In genomic region chr4:54370909-54371308, GRCm38 (mm10) we compare ENCODE assay signal across 15 mouse cellular contexts.
A peak's percentile ranks its signal among the peaks of the same experiment; 100 is the strongest.
DNase-seq lines count a peak whose midpoint lies in the region; ATAC-seq and TF ChIP-seq lines count a peak whose summit lies in the region.
"Had no signal": no experiment of that assay in that cellular context is flagged by ENCODE, and none has a peak within 500 bp of the region (broad histone marks: within the 10 kb centered on the region; RNA-seq: fewer than 3 reads in every experiment).

No protein-coding gene starts in this region.

- H3K27me3 ChIP-seq in midbrain, embryonic 10.5 days (ENCODE audit: low read depth, poor library complexity, severe bottlenecking) = no peaks in the 10 kb centered on the region
- H3K27me3 ChIP-seq in midbrain, postnatal 0 days (ENCODE audit: insufficient read depth, low read length) = no peaks in the 10 kb centered on the region
- no peaks in the 10 kb centered on the region for H3K27me3 ChIP-seq in forebrain, embryonic 10.5 days (ENCODE audit: poor library complexity, severe bottlenecking)
- no peaks in the 10 kb centered on the region for H3K27me3 ChIP-seq in hindbrain, embryonic 14.5 days (ENCODE audit: control insufficient read depth, insufficient read depth, low read length)
- H3K27me3 ChIP-seq: stomach, embryonic 15.5 days had no signal

- no peaks in the 10 kb centered on the region for H3K9me3 ChIP-seq in midbrain, embryonic 10.5 days (replicated peaks)
- no peaks in the 10 kb centered on the region for H3K9me3 ChIP-seq in midbrain, postnatal 0 days (ENCODE audit: low read length)
- no peaks in the 10 kb centered on the region for H3K9me3 ChIP-seq in forebrain, embryonic 10.5 days
- H3K9me3 ChIP-seq in hindbrain, embryonic 14.5 days (ENCODE audit: control insufficient read depth, low read length) = no peaks in the 10 kb centered on the region
- H3K9me3 ChIP-seq: stomach, embryonic 15.5 days had no signal

- H3K36me3 ChIP-seq in midbrain, embryonic 10.5 days = no peaks in the 10 kb centered on the region
- no peaks in the 10 kb centered on the region for H3K36me3 ChIP-seq in midbrain, postnatal 0 days (ENCODE audit: insufficient read depth, low read length)
- no peaks in the 10 kb centered on the region for H3K36me3 ChIP-seq in forebrain, embryonic 10.5 days (replicated peaks)
- H3K36me3 ChIP-seq in hindbrain, embryonic 14.5 days (replicated peaks; ENCODE audit: control insufficient read depth, insufficient read depth) = no peaks in the 10 kb centered on the region
- H3K36me3 ChIP-seq: stomach, embryonic 15.5 days had no signal

- H3K4me1 ChIP-seq in midbrain, embryonic 10.5 days = peaks cover 47% of the 10 kb centered on the region
- no peaks in the 10 kb centered on the region for H3K4me1 ChIP-seq in midbrain, postnatal 0 days (ENCODE audit: insufficient read depth, low read length)
- H3K4me1 ChIP-seq in forebrain, embryonic 10.5 days = peaks cover 51% of the 10 kb centered on the region
- H3K4me1 ChIP-seq in hindbrain, embryonic 14.5 days (replicated peaks; ENCODE audit: control insufficient read depth, insufficient read depth, low read length) = peaks cover 9% of the 10 kb centered on the region; the same call in 1 of the 2 replicates
- H3K4me1 ChIP-seq: stomach, embryonic 15.5 days had no signal

- peak overlapping the region; percentile 89 for H3K27ac ChIP-seq in midbrain, embryonic 10.5 days (replicated peaks)
- H3K27ac ChIP-seq in midbrain, postnatal 0 days (ENCODE audit: low read depth, low read length) = no peak overlapping the region
- H3K27ac ChIP-seq in forebrain, embryonic 10.5 days = peak overlapping the region; percentile 85
- peak overlapping the region; percentile 53 for H3K27ac ChIP-seq in hindbrain, embryonic 14.5 days
- H3K27ac ChIP-seq: stomach, embryonic 15.5 days had no signal

- no peak overlapping the region for H3K4me3 ChIP-seq in midbrain, embryonic 10.5 days
- H3K4me3 ChIP-seq in midbrain, postnatal 0 days (ENCODE audit: low read depth, low read length) = no peak overlapping the region
- H3K4me3 ChIP-seq in forebrain, embryonic 10.5 days = no peak overlapping the region
- H3K4me3 ChIP-seq in hindbrain, embryonic 14.5 days (replicated peaks; ENCODE audit: low read length) = no peak overlapping the region
- H3K4me3 ChIP-seq: myocyte; stomach, embryonic 15.5 days had no signal

- H3K9ac ChIP-seq in midbrain, postnatal 0 days (replicated peaks; ENCODE audit: low read length, poor library complexity, severe bottlenecking) = no peak overlapping the region
- no peak overlapping the region for H3K9ac ChIP-seq in hindbrain, embryonic 14.5 days
- H3K9ac ChIP-seq: stomach, embryonic 15.5 days had no signal

- no peak for ATAC-seq in midbrain, postnatal 0 days (ENCODE audit: low FRiP score)
- ATAC-seq in hindbrain, embryonic 14.5 days (ENCODE audit: low FRiP score) = no peak

- H3K4me2 ChIP-seq in midbrain, postnatal 0 days (ENCODE audit: low read depth, low read length, poor library complexity, severe bottlenecking) = no peak overlapping the region
- H3K4me2 ChIP-seq in hindbrain, embryonic 14.5 days (replicated peaks) = no peak overlapping the region
- H3K4me2 ChIP-seq: stomach, embryonic 15.5 days had no signal

- intact Hi-C loops in left cerebral cortex, postnatal 10 days (cut with DNase I) = no loop called here

- WGBS in midbrain, embryonic 10.5 days = 64% methylated on average over 3 of the region's 3 CpGs
- WGBS in midbrain, postnatal 0 days = 55% methylated on average over 3 of the region's 3 CpGs
- whole genome bisulfite sequencing in forebrain, embryonic 10.5 days = 71% methylated on average over 3 of the region's 3 CpGs
- WGBS in hindbrain, embryonic 14.5 days = 40% methylated on average over 3 of the region's 3 CpGs

- no peak for DNase-seq in midbrain, embryonic 10.5 days (ENCODE audit: low spot score)
- no peak for DNase-seq in midbrain, postnatal 0 days (ENCODE audit: low spot score)
- no peak for DNase-seq in forebrain, embryonic 10.5 days (ENCODE audit: extremely low spot score, low spot score)
- DNase-seq in hindbrain, embryonic 14.5 days (ENCODE audit: low spot score) = no peak
- DNase-seq in testis, postnatal 10 days (ENCODE audit: low spot score) = no peak
- DNase-seq in lung, postnatal 25 days (ENCODE audit: low spot score) = no peak
- DNase-seq in left cerebral cortex, postnatal 10 days (ENCODE audit: extremely low spot score in 1 of 2, low spot score in 2 of 2) = no peak
- DNase-seq: adrenal gland, postnatal 36 days; kidney, adult 11 months; kidney, postnatal 4 days; liver; lung, adult 2 months; thymus, postnatal 36 days had no signal

- TF ChIP-seq CTCF in midbrain, postnatal 0 days (IDR thresholded peaks at IDR 0.05) = no peak
